Mouse (Mus musculus): ENCODE measurements around the gene 1110051M20Rik.

DNA sequence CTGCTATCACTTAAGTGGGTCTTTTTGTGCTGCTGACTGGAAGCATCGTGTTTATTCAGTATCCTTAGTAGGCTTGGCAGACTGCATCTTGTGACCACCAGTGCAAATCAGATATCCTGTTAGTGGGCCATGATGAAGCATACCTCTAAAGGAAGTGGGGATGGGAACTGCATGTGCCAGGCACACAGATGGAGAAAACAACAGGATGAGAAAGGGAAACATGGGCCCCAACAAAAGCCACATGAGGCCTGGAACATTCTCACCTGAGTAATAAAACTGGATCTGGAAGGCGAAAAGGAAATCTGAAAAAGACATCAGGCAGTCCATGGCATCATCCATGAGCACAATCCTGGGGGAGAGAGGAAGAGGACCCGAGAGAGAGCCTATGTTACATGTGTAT lies 160.5 kb downstream of the 1110051M20Rik start:
- TF ChIP-seq FLI1 (IDR thresholded peaks at IDR 0.05; ENCODE audit: low read length) (no peak), GATA1 (IDR thresholded peaks at IDR 0.05; ENCODE audit: borderline replicate concordance, low read length) (no peak)

Measured in megakaryocyte, embryonic 14.5 days (primary cell).